Mouse (Mus musculus) limb, embryonic 11.5 days (tissue): ENCODE results near the gene 9030025P20Rik. TPM values are rescaled to one million over a fixed set of nuclear protein-coding genes. Genes with fewer than 3 reads are reported as not detected.
"Not testable (repeated sequence)": the region's sequence is repeated elsewhere in the genome, so short reads cannot be mapped to it uniquely, and the experiment has no call there.

ENCODE experiments used
- ATAC-seq: fragments of 200-750 bp; cut with Nextera tagmentation; 2 replicates; pipeline ENCODE4 v1.8.0; 2017; ENCODE audit warnings: low read depth; ENCODE audit not compliant: insufficient number of reproducible peaks, low FRiP score, low TSS enrichment
- DNase-seq: peaks from one replicate; pipeline ENCODE4 v3.0.0-alpha.2; 2015; ENCODE audit warnings: low spot score
- H3K27ac ChIP-seq: fragments of 300-500 bp; sonication (generic); replicated peaks from 2 replicates; pipeline ENCODE4 v1.5.1; 2014; ENCODE audit warnings: low read depth, mild to moderate bottlenecking, low read length
- H3K27me3 ChIP-seq: fragments of 300-500 bp; sonication (generic); 2 replicates; pipeline ENCODE4 v1.6.1; 2014; ENCODE audit warnings: mild to moderate bottlenecking, low read length, mixed read lengths; ENCODE audit not compliant: control insufficient read depth, insufficient read depth
- H3K36me3 ChIP-seq: fragments of 300-500 bp; sonication (generic); 2 replicates; pipeline ENCODE4 v1.6.1; 2014; ENCODE audit warnings: mild to moderate bottlenecking, low read length, moderate library complexity, mixed read lengths; ENCODE audit not compliant: control insufficient read depth, insufficient read depth
- H3K4me1 ChIP-seq: fragments of 300-500 bp; sonication (generic); 2 replicates; pipeline ENCODE4 v1.6.1; 2014; ENCODE audit warnings: low read length, mixed read lengths; ENCODE audit not compliant: control insufficient read depth, insufficient read depth
- H3K4me2 ChIP-seq: fragments of 300-500 bp; sonication (generic); 2 replicates; pipeline ENCODE4 v1.6.1; 2014; ENCODE audit warnings: low read depth, mild to moderate bottlenecking, moderate library complexity; ENCODE audit not compliant: severe bottlenecking
- H3K4me3 ChIP-seq: fragments of 300-500 bp; sonication (generic); 2 replicates; pipeline ENCODE4 v1.5.1; 2014; ENCODE audit warnings: low read depth, low read length
- H3K9ac ChIP-seq: fragments of 300-500 bp; sonication (generic); 2 replicates; pipeline ENCODE4 v1.6.1; 2014; ENCODE audit warnings: mild to moderate bottlenecking, low read length
- H3K9me3 ChIP-seq: fragments of 300-500 bp; sonication (generic); 2 replicates; pipeline ENCODE4 v1.6.1; 2016; ENCODE audit warnings: low read length; ENCODE audit not compliant: control insufficient read depth
- WGBS: fragments of 180-500 bp; shearing (Covaris S2); extraction: QIAGEN DNeasy Blood & Tissue Kit; methylation state at CpG from one replicate; pipeline ENCODE4 v1.1.7; 2014; 5-methylcytosine and 5-hydroxymethylcytosine counted together
- polyA plus RNA-seq: library from polyadenylated mRNA; unstranded; fragments of >200 nt; fragmentation: Nextera tagmentation; extraction: Ambion mirVana; gene quantifications from 2 replicates; pipeline ENCODE4 v1.2.1, GENCODE M21; 2014

Gene 9030025P20Rik
- polyA plus RNA-seq, 1 experiment from 2014 or later, result 9.1 TPM

DNA sequence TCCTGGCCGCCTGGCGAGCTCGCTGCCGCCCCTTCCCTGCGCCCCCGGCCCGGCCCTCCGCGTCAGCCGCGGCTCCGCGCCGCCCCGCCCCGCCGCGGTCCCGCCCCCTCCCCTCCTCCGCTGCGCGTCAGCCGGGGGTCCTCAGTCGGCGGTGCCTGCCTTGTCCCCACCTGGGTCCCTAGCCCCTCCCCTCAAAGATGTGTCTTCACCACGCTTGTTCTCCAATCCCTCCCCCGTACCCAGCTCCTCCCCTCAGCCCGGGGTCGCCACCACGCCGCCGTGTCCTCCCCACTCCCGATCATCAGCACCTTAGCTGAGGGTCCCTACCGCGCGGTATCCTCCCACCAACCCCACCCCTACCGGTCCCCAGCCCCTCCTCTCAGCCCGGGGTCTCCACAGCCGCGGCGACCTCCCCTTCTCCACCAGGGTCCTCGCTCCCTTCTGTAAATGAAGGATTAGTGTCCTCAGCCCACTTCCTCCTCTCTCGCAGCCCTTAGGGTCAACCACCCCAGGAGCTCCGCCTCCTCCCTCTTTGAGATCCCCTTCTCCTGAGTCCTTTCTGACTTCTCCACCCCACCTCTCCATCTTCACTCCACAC lies 16.6 kb upstream of the 9030025P20Rik start:
- peak; percentile 95 for ATAC-seq
- H3K36me3 ChIP-seq, H3K4me3 ChIP-seq, DNase-seq, H3K27me3 ChIP-seq, H3K27ac ChIP-seq, H3K4me2 ChIP-seq, H3K4me1 ChIP-seq, H3K9ac ChIP-seq, H3K9me3 ChIP-seq: not testable (repeated sequence)
- no CpG with 5 or more reads among the region's 44 CpGs for WGBS

GRCm38 (mm10) chr17:14968373-14968913 lies 9.8 kb upstream of the 9030025P20Rik start:
- H3K27ac ChIP-seq, H3K4me1 ChIP-seq, H3K4me3 ChIP-seq, DNase-seq, ATAC-seq, H3K27me3 ChIP-seq, H3K4me2 ChIP-seq, H3K36me3 ChIP-seq, H3K9ac ChIP-seq, H3K9me3 ChIP-seq: not testable (repeated sequence)
- no CpG with 5 or more reads among the region's 6 CpGs for WGBS

DNA sequence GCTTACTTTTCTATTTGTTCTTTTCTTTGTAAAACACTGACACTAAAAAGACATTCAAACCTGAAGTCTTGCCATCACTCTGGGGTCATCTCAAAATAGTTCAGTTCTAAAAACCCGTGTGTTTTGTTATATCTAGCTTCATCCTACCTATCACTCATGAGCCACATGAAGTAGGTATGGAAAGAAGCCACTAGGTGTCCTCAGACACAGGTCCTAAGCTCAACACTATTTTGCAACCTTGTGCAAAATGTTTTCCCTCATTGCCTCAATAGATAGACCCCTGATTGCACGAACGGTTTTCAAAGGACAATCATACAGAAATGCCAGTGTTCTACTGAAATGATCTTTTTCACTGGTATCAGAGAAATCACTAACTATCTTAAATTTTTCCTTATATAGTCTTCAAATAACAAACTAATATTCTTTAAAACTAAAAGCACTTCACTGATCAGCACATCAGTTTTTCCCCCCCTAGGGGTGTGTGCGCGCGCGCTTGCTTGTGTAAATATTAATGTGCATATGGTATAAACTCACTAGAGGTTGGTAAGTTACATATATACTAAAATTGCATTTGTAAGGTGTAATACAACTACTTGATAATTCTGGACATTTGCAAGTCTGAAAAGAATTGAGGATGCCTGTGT lies 428 bp upstream of the 9030025P20Rik start:
- H3K4me2 ChIP-seq, H3K36me3 ChIP-seq, H3K27ac ChIP-seq, H3K9me3 ChIP-seq, ATAC-seq, H3K9ac ChIP-seq, H3K27me3 ChIP-seq, H3K4me3 ChIP-seq, DNase-seq, H3K4me1 ChIP-seq: not testable (repeated sequence)
- WGBS, result 2% methylated on average over 4 of the region's 7 CpGs

DNA sequence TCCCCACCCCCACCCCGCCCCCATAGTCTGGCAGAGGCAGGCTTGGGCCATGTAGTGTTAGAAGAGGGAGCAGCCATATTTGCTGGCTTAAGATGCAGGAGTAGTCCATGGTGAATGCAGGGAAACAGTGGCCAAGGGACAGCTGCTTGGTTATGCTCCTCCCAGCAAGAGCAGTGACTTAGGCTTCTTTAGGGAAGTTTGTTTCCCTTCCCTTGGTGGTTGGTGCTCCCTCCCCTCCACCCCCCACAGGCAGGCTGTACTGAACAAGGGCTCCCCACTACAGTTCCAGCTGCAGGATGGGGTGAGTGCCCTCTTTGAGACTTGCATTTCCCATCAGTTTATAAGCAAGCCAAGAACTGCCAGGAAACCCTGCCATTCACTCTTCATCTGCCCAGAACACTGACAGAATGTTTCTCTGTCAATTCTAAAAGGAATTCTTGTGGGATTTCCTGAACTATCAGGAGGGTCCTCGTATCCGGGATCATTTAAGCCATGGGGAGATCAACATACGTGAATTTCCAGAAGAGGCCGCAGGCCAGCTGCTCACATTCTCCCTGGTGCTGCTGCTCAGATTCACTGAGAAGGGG lies 11.9 kb downstream of the 9030025P20Rik start:
- not testable (repeated sequence) for DNase-seq, H3K4me3 ChIP-seq, H3K9ac ChIP-seq, H3K27me3 ChIP-seq, H3K27ac ChIP-seq, ATAC-seq, H3K4me1 ChIP-seq, H3K9me3 ChIP-seq, H3K36me3 ChIP-seq, H3K4me2 ChIP-seq
- WGBS, result 84% methylated on average over 4 of the region's 5 CpGs

- H3K4me1 ChIP-seq, DNase-seq, H3K27me3 ChIP-seq, H3K9me3 ChIP-seq, H3K27ac ChIP-seq, H3K36me3 ChIP-seq, H3K4me3 ChIP-seq, H3K9ac ChIP-seq, H3K4me2 ChIP-seq: not testable (repeated sequence)
- WGBS, result no CpG with 5 or more reads among the region's 98 CpGs
- peak; percentile 70 for ATAC-seq
Observed at GRCm38 (mm10) chr17:14992522-14993138, 14.4 kb downstream of the 9030025P20Rik start.

GRCm38 (mm10) chr17:14993139-14993832 lies 15.0 kb downstream of the 9030025P20Rik start:
- H3K4me1 ChIP-seq, H3K4me2 ChIP-seq, H3K9ac ChIP-seq, H3K27me3 ChIP-seq, H3K4me3 ChIP-seq, H3K27ac ChIP-seq, H3K9me3 ChIP-seq, H3K36me3 ChIP-seq, DNase-seq: not testable (repeated sequence)
- peak; percentile 91 for ATAC-seq
- no CpG with 5 or more reads among the region's 47 CpGs for WGBS

DNA sequence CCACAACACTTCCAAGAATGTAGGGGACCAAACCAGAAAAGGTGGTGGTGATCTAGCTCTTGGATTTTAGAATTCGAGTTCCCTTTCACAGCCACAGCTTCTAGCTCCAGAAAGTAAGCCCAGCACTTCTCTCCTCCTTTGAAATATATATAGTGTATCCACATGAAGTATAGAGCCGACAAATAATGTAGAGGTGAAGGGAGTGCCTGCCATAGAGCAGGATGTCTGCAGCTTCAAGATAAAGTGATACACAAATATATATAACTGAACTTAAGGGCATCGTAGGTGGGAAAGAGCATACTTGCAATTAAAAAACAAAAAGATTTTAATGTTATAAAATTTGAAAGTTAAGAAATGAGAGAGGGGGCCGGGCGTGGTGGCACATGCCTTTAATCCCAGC lies 15.9 kb downstream of the 9030025P20Rik start:
- H3K4me1 ChIP-seq, H3K9ac ChIP-seq, H3K9me3 ChIP-seq, DNase-seq, H3K4me3 ChIP-seq, H3K36me3 ChIP-seq, ATAC-seq, H3K4me2 ChIP-seq, H3K27me3 ChIP-seq, H3K27ac ChIP-seq: not testable (repeated sequence)
- no CpG with 5 or more reads among the region's 5 CpGs for whole genome bisulfite sequencing

GRCm38 (mm10) chr17:15000047-15000446 lies 21.8 kb downstream of the 9030025P20Rik start:
- not testable (repeated sequence) for H3K4me2 ChIP-seq, H3K9me3 ChIP-seq, ATAC-seq, H3K27me3 ChIP-seq, H3K4me1 ChIP-seq, H3K36me3 ChIP-seq, H3K27ac ChIP-seq, H3K9ac ChIP-seq, DNase-seq, H3K4me3 ChIP-seq
- no CpG with 5 or more reads among the region's 4 CpGs for WGBS
